21 mouse cellular contexts compared by ENCODE assay signal in the genomic region with DNA sequence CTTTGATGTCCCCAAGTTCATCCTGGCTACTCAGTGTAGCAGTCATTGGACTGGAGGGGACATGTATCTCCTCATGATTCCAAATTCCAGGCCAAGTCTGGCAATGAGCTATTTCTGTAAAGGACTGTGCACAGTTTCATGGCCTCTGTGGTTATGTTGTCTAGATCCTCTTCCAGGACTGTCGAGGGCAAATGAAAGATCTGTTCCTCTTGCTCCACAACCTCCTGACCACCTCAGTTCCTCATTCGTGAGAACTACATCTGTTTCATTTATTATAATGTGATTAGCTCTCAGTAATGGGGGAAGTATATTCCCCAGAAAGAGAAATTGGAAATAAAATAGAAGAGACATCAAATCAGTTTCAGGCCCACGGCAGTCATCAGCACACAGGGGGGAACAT. TPM values are rescaled to one million over a fixed set of nuclear protein-coding genes. Genes with fewer than 3 reads are reported as not detected.
A peak's percentile ranks its signal among the peaks of the same experiment; 100 is the strongest.
DNase-seq lines count a peak whose midpoint lies in the region; ATAC-seq and TF ChIP-seq lines count a peak whose summit lies in the region.
"Had no signal": no experiment of that assay in that cellular context is flagged by ENCODE, and none has a peak within 500 bp of the region (broad histone marks: within the 10 kb centered on the region; RNA-seq: fewer than 3 reads in every experiment).

No protein-coding gene starts in this region.

- intact Hi-C loops in heart, adult 2 months (cut with DNase I) = no loop called here

- no peak for TF ChIP-seq CTCF in lung, postnatal 0 days (IDR thresholded peaks at IDR 0.05)
- TF ChIP-seq CTCF in heart, adult 2 months (IDR thresholded peaks at IDR 0.05) = no peak

- no peak for ATAC-seq in lung, postnatal 0 days
- ATAC-seq in granulocyte monocyte progenitor cell, adult 5-6 weeks (replicated peaks; ENCODE audit: poor library complexity, severe bottlenecking) = peak; percentile 99
- ATAC-seq in monocyte, adult 5-6 weeks (replicated peaks; ENCODE audit: insufficient number of reproducible peaks, low FRiP score, low TSS enrichment, poor library complexity, severe bottlenecking) = 0 out of 2 replicates have a peak, but pooled peaks have one; percentile 47
- ATAC-seq: forebrain, embryonic 14.5 days had no signal

- WGBS in lung, postnatal 0 days = 68% methylated on average over 3 of the region's 3 CpGs
- WGBS in heart, adult 2 months = 54% methylated on average over 3 of the region's 3 CpGs

- H3K79me2 ChIP-seq in heart, adult 2 months (replicated peaks; ENCODE audit: control insufficient read depth, insufficient read depth, low read length) = no peaks in the 10 kb centered on the region

- H3K27ac ChIP-seq in lung, postnatal 0 days (ENCODE audit: low read length) = no peak overlapping the region
- H3K27ac ChIP-seq in heart, adult 2 months = no peak overlapping the region
- H3K27ac ChIP-seq: embryonic facial prominence, embryonic 10.5 days; gastrocnemius, adult 2 months; heart, embryonic 15.5 days; hindbrain, embryonic 10.5 days; hindbrain, embryonic 14.5 days had no signal

- no peaks in the 10 kb centered on the region for H3K36me3 ChIP-seq in lung, postnatal 0 days (ENCODE audit: insufficient read depth, low read length)
- H3K36me3 ChIP-seq in heart, adult 2 months (ENCODE audit: control insufficient read depth, insufficient read depth, low read length) = no peaks in the 10 kb centered on the region
- H3K36me3 ChIP-seq: embryonic facial prominence, embryonic 10.5 days; heart, embryonic 15.5 days; hindbrain, embryonic 10.5 days had no signal

- TF ChIP-seq EP300 in lung, postnatal 0 days (IDR thresholded peaks at IDR 0.05) = no peak
- no peak for TF ChIP-seq EP300 in heart, adult 2 months (IDR thresholded peaks at IDR 0.05; ENCODE audit: insufficient read depth, low read depth, low read length)

- no peaks in the 10 kb centered on the region for H3K27me3 ChIP-seq in lung, postnatal 0 days (replicated peaks; ENCODE audit: insufficient read depth, low read length)
- H3K27me3 ChIP-seq in heart, adult 2 months (ENCODE audit: control insufficient read depth, insufficient read depth, low read length) = no peaks in the 10 kb centered on the region
- H3K27me3 ChIP-seq: heart, embryonic 15.5 days had no signal

- no peak overlapping the region for H3K9ac ChIP-seq in lung, postnatal 0 days (replicated peaks; ENCODE audit: low read depth)
- no peak overlapping the region for H3K9ac ChIP-seq in heart, adult 2 months (ENCODE audit: low read depth, low read length)
- H3K9ac ChIP-seq: heart, embryonic 15.5 days; hindbrain, embryonic 14.5 days had no signal

- TF ChIP-seq POLR2A in heart, adult 2 months (IDR thresholded peaks at IDR 0.05; ENCODE audit: insufficient read depth, low read depth, low read length) = no peak

- H3K4me1 ChIP-seq in lung, postnatal 0 days (ENCODE audit: insufficient read depth, low read depth, low read length) = no peaks in the 10 kb centered on the region
- H3K4me1 ChIP-seq in heart, adult 2 months (ENCODE audit: control insufficient read depth, insufficient read depth, low read length) = no peaks in the 10 kb centered on the region
- H3K4me1 ChIP-seq: embryonic facial prominence, embryonic 10.5 days; heart, embryonic 15.5 days; hindbrain, embryonic 10.5 days had no signal

- no peak overlapping the region for H3K4me2 ChIP-seq in lung, postnatal 0 days (replicated peaks; ENCODE audit: low read depth, low read length)
- H3K4me2 ChIP-seq: heart, embryonic 11.5 days; heart, embryonic 15.5 days; hindbrain, embryonic 14.5 days had no signal

- no peaks in the 10 kb centered on the region for H3K9me3 ChIP-seq in lung, postnatal 0 days (ENCODE audit: low read length)
- H3K9me3 ChIP-seq: embryonic facial prominence, embryonic 10.5 days; heart, embryonic 15.5 days; hindbrain, embryonic 10.5 days had no signal

- peak; percentile 7 for DNase-seq in lung, postnatal 0 days (ENCODE audit: low spot score)
- no peak for DNase-seq in lung, postnatal 4 days
- DNase-seq in MEL-GATA-1-ER (ENCODE audit: extremely low read depth, low read depth) = peak; percentile 40
- DNase-seq in heart, adult 2 months = no peak
- DNase-seq in spleen, adult 12 weeks (ENCODE audit: low spot score) = no peak
- DNase-seq: adrenal gland, postnatal 10 days; cerebellum, adult 18-20 months; cerebellum, adult 9-11 months; cerebellum, postnatal 36 days; gastrocnemius, adult 2 months; gastrocnemius, postnatal 36 days; heart, adult 18-20 months; heart, postnatal 14 days had no signal

- H3K4me3 ChIP-seq in lung, postnatal 0 days (ENCODE audit: low read depth, low read length) = no peak overlapping the region
- no peak overlapping the region for H3K4me3 ChIP-seq in heart, adult 2 months
- H3K4me3 ChIP-seq: embryonic facial prominence, embryonic 10.5 days; gastrocnemius, adult 2 months; heart, embryonic 15.5 days; hindbrain, embryonic 10.5 days had no signal

RNA-seq across cellular contexts. Expression of gene Kynu, which starts 9.5 kb away (rescaled TPM):
- 0.88 and 1.6 TPM in 2 replicates for polyA plus RNA-seq in lung, postnatal 0 days (2015; fragmentation: Nextera tagmentation; extraction: Ambion mirVana)
- not detected in 2 replicates for total RNA-seq in granulocyte monocyte progenitor cell, adult 5-6 weeks (2014; fragmentation: Nextera tagmentation)
- total RNA-seq in granulocyte monocyte progenitor cell, adult 5-6 weeks (2017) = 0.04 TPM in 1 of 2 replicates, not detected in the other
- 6.6 to 7.5 TPM (median 7.4 TPM) in 3 replicates for total RNA-seq in monocyte, adult 5-6 weeks (2017)
- total RNA-seq in heart, adult 2 months (2021) = under 1 TPM in 1 of 2 experiments, not detected in 1; 0.14 TPM
- polyA plus RNA-seq in heart, adult 2 months (2012; rRNA removed) = 0.06 and 0.10 TPM in 2 replicates
- total RNA-seq: gastrocnemius, adult 2 months; gastrocnemius, postnatal 36 days; heart, postnatal 14 days had no signal
- polyA plus RNA-seq: heart, embryonic 11.5 days had no signal

Comparison
In these comparisons a context has a peak if more than half of its experiments do, and no peak if none do; other contexts are left out.
1. DNase-seq: peak in lung, postnatal 0 days (single experiment) and MEL-GATA-1-ER (single experiment); none in lung, postnatal 4 days (0 of 2), heart, adult 2 months (0 of 2) and spleen, adult 12 weeks (single experiment).